Mouse (Mus musculus) liver, embryonic 11.5 days (tissue): ENCODE results near the gene Slc5a5. TPM values are rescaled to one million over a fixed set of nuclear protein-coding genes. Genes with fewer than 3 reads are reported as not detected.

Experiments used
- ATAC-seq: fragments of 200-750 bp; cut with Nextera tagmentation; replicated peaks from 2 replicates; pipeline ENCODE4 v1.8.0; 2017; ENCODE audit warnings: moderate number of reproducible peaks, mild to moderate bottlenecking, moderate TSS enrichment, moderate library complexity; ENCODE audit not compliant: low FRiP score
- DNase-seq: peaks from one replicate; pipeline ENCODE4 v3.0.0-alpha.2; 2017; ENCODE audit warnings: low spot score
- H3K27ac ChIP-seq: fragments of 300-500 bp; sonication (generic); 2 replicates; pipeline ENCODE4 v1.5.1; 2014; ENCODE audit warnings: mild to moderate bottlenecking, low read depth, low read length, control low read depth
- H3K27me3 ChIP-seq: fragments of 300-500 bp; sonication (generic); replicated peaks from 2 replicates; pipeline ENCODE4 v1.6.1; 2014; ENCODE audit warnings: low read length, mixed read lengths; ENCODE audit not compliant: control insufficient read depth, insufficient read depth
- H3K36me3 ChIP-seq: fragments of 300-500 bp; sonication (generic); 2 replicates; pipeline ENCODE4 v1.6.1; 2014; ENCODE audit warnings: mild to moderate bottlenecking, low read length, moderate library complexity, mixed read lengths; ENCODE audit not compliant: control insufficient read depth, insufficient read depth
- H3K4me1 ChIP-seq: fragments of 300-500 bp; sonication (generic); replicated peaks from 2 replicates; pipeline ENCODE4 v1.6.1; 2014; ENCODE audit warnings: low read length, mixed read lengths; ENCODE audit not compliant: control insufficient read depth, insufficient read depth
- H3K4me2 ChIP-seq: fragments of 300-500 bp; sonication (generic); 2 replicates; pipeline ENCODE4 v1.6.1; 2014; ENCODE audit warnings: mild to moderate bottlenecking, control low read depth, moderate library complexity
- H3K4me3 ChIP-seq: fragments of 300-500 bp; sonication (generic); 2 replicates; pipeline ENCODE4 v1.5.1; 2014; ENCODE audit warnings: low read depth, low read length, control low read depth
- H3K9ac ChIP-seq: fragments of 300-500 bp; sonication (generic); 2 replicates; pipeline ENCODE4 v1.6.1; 2014; ENCODE audit warnings: low read depth, low read length, control low read depth
- H3K9me3 ChIP-seq: fragments of 300-500 bp; sonication (generic); 2 replicates; pipeline ENCODE4 v1.6.1; 2016; ENCODE audit warnings: low read length, inconsistent platforms, mixed read lengths; ENCODE audit not compliant: control insufficient read depth
- WGBS: fragments of 180-500 bp; shearing (Covaris S2); extraction: QIAGEN DNeasy Blood & Tissue Kit; methylation state at CpG from one replicate; pipeline ENCODE4 v1.1.7; 2014; 5-methylcytosine and 5-hydroxymethylcytosine counted together
- polyA plus RNA-seq: library from polyadenylated mRNA; unstranded; fragments of >200 nt; fragmentation: Nextera tagmentation; extraction: Ambion mirVana; gene quantifications from 2 replicates; pipeline ENCODE4 v1.2.1, GENCODE M21; 2014

The Slc5a5 gene
- polyA plus RNA-seq, 1 experiment from 2014 or later, result 0.34 TPM

DNA sequence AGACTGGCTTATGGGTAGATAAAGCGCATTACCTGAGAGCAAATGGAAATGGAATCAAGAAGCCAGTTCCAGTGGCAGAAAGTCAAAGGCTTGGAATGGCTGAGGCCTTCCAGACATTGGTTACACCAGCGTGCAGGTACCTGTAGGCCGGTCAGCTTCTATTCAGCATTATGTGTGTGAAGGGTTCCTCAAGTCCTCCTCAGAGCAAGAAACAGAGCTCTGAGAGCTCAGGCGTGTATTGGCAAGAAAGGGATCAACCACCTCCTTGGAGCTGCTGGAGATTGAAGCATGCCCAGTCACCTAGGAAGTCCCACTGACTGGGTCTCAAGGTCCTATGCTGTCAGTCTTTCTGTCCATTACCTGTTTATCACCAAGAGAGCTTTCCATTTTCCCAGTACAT lies 33.2 kb upstream of the Slc5a5 start:
- H3K4me3 ChIP-seq, result no peak overlapping the region
- no peaks in the 10 kb centered on the region for H3K36me3 ChIP-seq
- no peak overlapping the region for H3K27ac ChIP-seq
- no peak overlapping the region for H3K4me2 ChIP-seq
- H3K9ac ChIP-seq, result no peak overlapping the region
- H3K27me3 ChIP-seq, result no peaks in the 10 kb centered on the region
- ATAC-seq, result no peak
- no peaks in the 10 kb centered on the region for H3K9me3 ChIP-seq
- H3K4me1 ChIP-seq, result no peaks in the 10 kb centered on the region
- no peak for DNase-seq
- 88% methylated on average over 4 of the region's 4 CpGs for WGBS

DNA sequence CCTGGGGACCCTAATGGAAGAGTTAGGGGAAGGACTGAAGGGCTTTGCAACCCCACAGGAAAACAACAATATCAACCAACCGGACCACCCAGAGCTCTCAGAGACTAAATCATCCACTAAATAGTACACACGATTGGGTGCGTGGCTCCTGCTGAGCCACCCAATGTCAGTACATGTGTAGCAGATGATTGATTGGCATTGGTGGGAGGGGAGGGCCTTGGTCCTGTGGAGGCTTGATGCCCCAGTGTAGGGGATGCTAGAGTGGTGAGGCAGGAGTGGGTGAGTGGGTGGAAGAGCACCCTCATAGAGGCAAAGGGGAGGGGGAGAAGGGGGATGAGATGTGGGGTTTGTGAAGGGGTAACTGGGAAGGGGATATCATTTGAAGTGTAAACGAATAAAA lies 31.6 kb upstream of the Slc5a5 start:
- H3K9ac ChIP-seq, result no peak overlapping the region
- DNase-seq (no peak), ATAC-seq (no peak)
- H3K36me3 ChIP-seq, result peaks cover 3% of the 10 kb centered on the region; the same call in 1 of the 2 replicates
- no peaks in the 10 kb centered on the region for H3K9me3 ChIP-seq
- H3K4me3 ChIP-seq, result no peak overlapping the region
- no peak overlapping the region for H3K27ac ChIP-seq
- H3K4me2 ChIP-seq, result no peak overlapping the region
- H3K4me1 ChIP-seq, result no peaks in the 10 kb centered on the region
- 87% methylated on average over 4 of the region's 4 CpGs for WGBS
- H3K27me3 ChIP-seq, result no peaks in the 10 kb centered on the region

DNA sequence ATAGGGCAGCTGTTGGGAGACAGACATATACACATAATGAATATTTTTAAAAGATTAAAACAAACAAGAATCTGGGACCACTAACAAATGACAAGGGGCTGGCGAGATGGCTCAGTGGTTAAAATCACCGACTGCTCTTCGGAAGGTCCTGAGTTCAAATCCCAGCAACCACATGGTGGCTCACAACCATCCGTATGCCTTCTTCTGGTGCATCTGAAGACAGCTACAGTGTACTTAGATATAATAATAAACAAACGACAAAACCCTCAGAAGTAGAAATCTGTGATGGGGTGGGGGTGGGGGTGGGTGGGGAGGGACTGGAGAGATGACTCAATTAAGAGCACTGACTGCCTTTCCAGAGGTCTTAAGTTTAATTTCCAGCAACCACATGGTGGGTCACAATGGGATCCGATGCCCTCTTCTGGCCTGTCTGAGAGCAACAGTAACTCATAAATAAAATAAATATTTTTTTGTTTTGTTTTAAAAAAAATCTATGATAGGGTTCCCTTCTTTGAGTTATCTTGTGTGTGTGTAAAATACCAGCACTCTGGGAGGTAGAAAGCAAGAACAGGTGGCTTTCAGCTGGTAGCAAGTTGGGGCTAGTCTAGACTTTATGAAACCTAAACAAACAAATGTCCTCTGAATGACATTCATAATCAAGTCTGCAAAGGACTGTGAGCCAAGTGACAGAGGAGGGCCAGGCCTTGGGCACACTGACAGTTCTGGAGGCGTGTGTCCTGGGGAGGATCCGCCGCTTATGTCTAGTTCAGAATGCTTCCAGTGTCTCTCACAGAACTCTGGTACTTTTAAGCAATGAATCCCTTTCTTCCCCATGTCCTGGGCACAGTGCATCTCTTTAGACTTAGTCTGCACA lies 27.7 kb upstream of the Slc5a5 start:
- no peak overlapping the region for H3K9ac ChIP-seq
- no peaks in the 10 kb centered on the region for H3K4me1 ChIP-seq
- no peak for ATAC-seq
- DNase-seq, result no peak
- H3K4me3 ChIP-seq, result no peak overlapping the region
- peaks cover 25% of the 10 kb centered on the region for H3K36me3 ChIP-seq
- no peaks in the 10 kb centered on the region for H3K9me3 ChIP-seq
- no peak overlapping the region for H3K27ac ChIP-seq
- H3K27me3 ChIP-seq, result no peaks in the 10 kb centered on the region
- 87% methylated on average over 9 of the region's 9 CpGs for WGBS
- H3K4me2 ChIP-seq, result no peak overlapping the region

DNA sequence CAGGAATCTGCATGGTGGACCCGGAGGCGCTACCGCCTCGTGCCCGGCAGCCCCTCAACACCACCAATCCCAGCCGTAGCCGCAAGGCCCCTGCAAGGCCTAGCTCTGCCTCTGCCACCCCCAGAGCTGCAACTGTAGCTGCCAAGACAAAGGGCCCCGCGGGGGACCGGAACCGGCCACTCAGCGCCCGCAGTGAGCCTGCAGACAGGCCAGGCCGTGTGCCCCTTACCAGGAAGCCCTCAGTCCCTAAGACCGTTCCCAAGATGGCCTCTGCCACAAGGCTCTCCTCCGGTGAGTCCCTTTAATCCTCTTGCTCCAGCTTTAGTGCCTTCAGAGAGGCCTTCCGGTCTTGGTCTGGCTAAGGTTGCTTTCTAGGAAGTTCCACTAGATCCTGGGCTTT lies 22.1 kb upstream of the Slc5a5 start:
- Histone ChIP-seq H3K9ac (no peak overlapping the region), H3K36me3 (peaks cover 63% of the 10 kb centered on the region), H3K9me3 (no peaks in the 10 kb centered on the region), H3K27me3 (no peaks in the 10 kb centered on the region), H3K4me3 (no peak overlapping the region), H3K4me2 (no peak overlapping the region), H3K4me1 (no peaks in the 10 kb centered on the region), H3K27ac (no peak overlapping the region)
- no peak for DNase-seq
- WGBS, result 93% methylated on average over 17 of the region's 17 CpGs
- no peak for ATAC-seq

DNA sequence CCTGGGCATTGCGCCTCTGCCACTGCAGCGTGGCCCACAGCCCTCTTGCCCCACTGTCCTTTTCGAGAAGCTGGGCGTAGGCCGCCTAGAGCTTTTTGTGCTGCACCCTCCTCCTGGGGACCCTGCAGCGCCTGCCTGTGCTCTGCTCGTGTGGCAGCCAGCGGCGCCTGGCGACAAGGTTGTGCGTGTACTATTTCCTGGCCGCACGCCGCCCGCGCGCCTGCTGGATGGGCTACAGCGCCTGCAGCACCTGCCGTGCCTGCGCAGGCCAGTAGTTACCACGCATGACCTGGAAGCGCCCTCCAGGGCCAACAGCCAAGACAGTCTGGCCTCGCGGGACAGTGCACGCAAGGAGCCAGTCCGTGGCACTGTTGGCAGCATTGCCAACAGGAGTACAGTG lies 21.0 kb upstream of the Slc5a5 start:
- no peak for DNase-seq
- no peaks in the 10 kb centered on the region for H3K9me3 ChIP-seq
- no peak for ATAC-seq
- no peaks in the 10 kb centered on the region for H3K4me1 ChIP-seq
- H3K36me3 ChIP-seq, result peaks cover 57% of the 10 kb centered on the region
- no peak overlapping the region for H3K4me3 ChIP-seq
- no peak overlapping the region for H3K9ac ChIP-seq
- WGBS, result 94% methylated on average over 26 of the region's 26 CpGs
- H3K4me2 ChIP-seq, result no peak overlapping the region
- no peaks in the 10 kb centered on the region for H3K27me3 ChIP-seq
- H3K27ac ChIP-seq, result no peak overlapping the region

DNA sequence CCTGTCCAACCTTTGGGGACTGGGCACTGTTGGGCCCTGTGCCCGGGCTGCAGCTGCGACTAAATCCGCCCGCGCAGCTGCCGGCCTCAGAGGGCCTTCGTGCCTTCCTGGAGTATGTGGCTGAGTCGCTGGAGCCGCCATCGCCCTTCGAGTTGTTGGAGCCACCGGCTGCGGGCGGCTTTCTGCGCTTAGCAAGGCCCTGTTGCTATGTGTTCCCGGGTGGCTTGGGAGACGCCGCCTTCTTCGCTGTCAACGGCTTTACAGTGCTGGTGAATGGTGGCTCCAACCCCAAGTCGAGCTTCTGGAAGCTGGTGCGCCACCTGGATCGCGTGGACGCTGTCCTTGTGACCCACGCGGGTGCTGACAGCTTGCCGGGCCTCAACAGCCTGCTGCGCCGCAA lies 20.4 kb upstream of the Slc5a5 start:
- Histone ChIP-seq H3K9me3 (no peaks in the 10 kb centered on the region), H3K27ac (no peak overlapping the region), H3K27me3 (no peaks in the 10 kb centered on the region), H3K4me1 (no peaks in the 10 kb centered on the region), H3K4me3 (no peak overlapping the region), H3K4me2 (no peak overlapping the region), H3K36me3 (peaks cover 57% of the 10 kb centered on the region), H3K9ac (no peak overlapping the region)
- DNase-seq, result no peak
- ATAC-seq, result no peak
- 95% methylated on average over 30 of the region's 30 CpGs for WGBS

DNA sequence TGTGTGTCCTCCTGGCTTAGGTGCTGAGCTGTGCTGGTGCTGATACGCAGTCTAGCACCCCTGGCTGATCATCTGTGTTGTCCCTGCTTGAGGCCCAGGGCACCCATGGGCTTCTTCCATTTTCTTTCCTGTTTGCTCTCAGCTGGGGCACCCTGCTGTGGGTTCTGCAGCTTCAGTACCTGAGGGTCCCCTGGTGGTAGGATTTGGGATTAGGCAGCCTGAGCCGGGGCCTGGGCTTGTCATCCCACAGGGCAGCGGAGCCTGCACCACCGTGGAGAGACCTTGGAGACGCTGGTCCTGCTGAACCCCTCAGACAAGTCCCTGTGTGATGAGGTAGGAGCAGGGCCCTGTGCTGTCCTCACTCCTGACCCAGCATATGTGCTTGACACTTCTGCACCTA lies 19.0 kb upstream of the Slc5a5 start:
- Histone ChIP-seq H3K4me3 (no peak overlapping the region), H3K9me3 (no peaks in the 10 kb centered on the region), H3K4me2 (no peak overlapping the region), H3K9ac (no peak overlapping the region), H3K4me1 (peaks cover 12% of the 10 kb centered on the region), H3K27me3 (no peaks in the 10 kb centered on the region), H3K36me3 (peaks cover 51% of the 10 kb centered on the region), H3K27ac (no peak overlapping the region)
- DNase-seq (no peak), ATAC-seq (no peak)
- 86% methylated on average over 5 of the region's 5 CpGs for WGBS

DNA sequence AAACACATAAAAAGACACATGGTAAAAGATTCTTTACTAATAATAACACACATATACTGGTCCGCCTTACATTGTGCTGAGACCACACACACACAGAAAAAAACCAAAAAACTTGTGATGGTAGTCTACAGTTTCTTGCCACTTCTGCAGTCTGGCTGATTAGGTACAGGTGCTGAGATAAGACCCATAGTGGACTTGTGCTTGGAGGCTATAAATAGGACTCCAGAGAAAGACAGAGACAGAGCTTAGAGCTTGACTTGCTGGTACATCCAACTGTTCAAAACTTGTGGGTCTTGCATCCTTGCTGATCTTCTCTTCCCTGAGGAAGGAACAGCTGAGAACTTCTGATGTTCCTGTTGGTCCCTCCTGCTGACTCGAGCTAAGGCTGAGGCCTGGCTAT lies 15.0 kb upstream of the Slc5a5 start:
- 0 out of 2 replicates have a peak overlapping the region, but pooled peaks have one; percentile 11 for H3K4me3 ChIP-seq
- H3K36me3 ChIP-seq, result peaks cover 16% of the 10 kb centered on the region
- no peak for DNase-seq
- H3K4me1 ChIP-seq, result peaks cover 12% of the 10 kb centered on the region
- 0 out of 2 replicates have a peak, but pooled peaks have one; percentile 11 for ATAC-seq
- no peak overlapping the region for H3K27ac ChIP-seq
- WGBS, result 73% methylated on average over 2 of the region's 2 CpGs
- no peaks in the 10 kb centered on the region for H3K27me3 ChIP-seq
- H3K4me2 ChIP-seq, result peak overlapping the region; percentile 82
- H3K9ac ChIP-seq, result no peak overlapping the region
- no peaks in the 10 kb centered on the region for H3K9me3 ChIP-seq
